Comparison of ENCODE assay signal across 7 mouse cellular contexts in genomic region chr2:164877376-164878215, GRCm38 (mm10). TPM values are rescaled to one million over a fixed set of nuclear protein-coding genes. Genes with fewer than 3 reads are reported as not detected.
DNase-seq lines count a peak whose midpoint lies in the region; ATAC-seq lines count a peak whose summit lies in the region.
"Not testable (repeated sequence)": the region's sequence is repeated elsewhere in the genome, so short reads cannot be mapped to it uniquely, and the experiment has no call there.

No protein-coding gene starts in this region.

- H3K9ac ChIP-seq in forebrain, embryonic 11.5 days (ENCODE audit: low read length); intestine, embryonic 15.5 days; limb, embryonic 13.5 days: not testable (repeated sequence)
- H3K9ac ChIP-seq in heart, embryonic 14.5 days (ENCODE audit: low read length), result peak overlapping the region; percentile 100; the same call in 1 of the 2 replicates
- 0 out of 2 replicates have a peak overlapping the region, but pooled peaks have one; percentile 99 for H3K9ac ChIP-seq in lung, embryonic 16.5 days (ENCODE audit: low read length)

- not testable (repeated sequence) for H3K9me3 ChIP-seq in forebrain, embryonic 11.5 days (ENCODE audit: control insufficient read depth, low read length); heart, embryonic 14.5 days (ENCODE audit: control insufficient read depth, low read length); intestine, embryonic 15.5 days; limb, embryonic 13.5 days; lung, embryonic 16.5 days (ENCODE audit: control insufficient read depth, low read length)

- not testable (repeated sequence) for H3K27me3 ChIP-seq in forebrain, embryonic 11.5 days (ENCODE audit: control insufficient read depth, insufficient read depth, low read length); heart, embryonic 14.5 days (ENCODE audit: control insufficient read depth, insufficient read depth, low read length); intestine, embryonic 15.5 days (replicated peaks); limb, embryonic 13.5 days; lung, embryonic 16.5 days (ENCODE audit: control insufficient read depth, insufficient read depth, low read depth, low read length)

- WGBS in forebrain, embryonic 11.5 days, result 78% methylated on average over 11 of the region's 11 CpGs
- WGBS in heart, embryonic 14.5 days, result 76% methylated on average over 11 of the region's 11 CpGs
- WGBS in intestine, embryonic 15.5 days, result 76% methylated on average over 11 of the region's 11 CpGs
- WGBS in limb, embryonic 13.5 days, result 76% methylated on average over 11 of the region's 11 CpGs
- WGBS in lung, embryonic 16.5 days, result 69% methylated on average over 11 of the region's 11 CpGs

- H3K4me3 ChIP-seq in forebrain, embryonic 11.5 days (ENCODE audit: low read depth, low read length), result peak overlapping the region; percentile 95
- peak overlapping the region in 1 of 2 experiments; percentile 95; a peak in 2 of 4 replicates for H3K4me3 ChIP-seq in heart, embryonic 14.5 days (ENCODE audit: control insufficient read depth in 1 of 2, insufficient read depth in 1 of 2, low read depth in 1 of 2, low read length in 2 of 2)
- H3K4me3 ChIP-seq in intestine, embryonic 15.5 days (replicated peaks), result 0 out of 2 replicates have a peak overlapping the region, but pooled peaks have one; percentile 91
- H3K4me3 ChIP-seq in limb, embryonic 13.5 days, result peak overlapping the region; percentile 90
- peak overlapping the region; percentile 79 for H3K4me3 ChIP-seq in lung, embryonic 16.5 days (ENCODE audit: low read length)

- H3K4me1 ChIP-seq in forebrain, embryonic 11.5 days (replicated peaks; ENCODE audit: control insufficient read depth, insufficient read depth, low read length), result not testable (repeated sequence)
- peaks cover 14 to 21% of the 10 kb centered on the region in 2 experiments for H3K4me1 ChIP-seq in heart, embryonic 14.5 days (ENCODE audit: control insufficient read depth in 2 of 2, insufficient read depth in 2 of 2, low read length in 2 of 2)
- peaks cover 25% of the 10 kb centered on the region for H3K4me1 ChIP-seq in intestine, embryonic 15.5 days (replicated peaks)
- H3K4me1 ChIP-seq in limb, embryonic 13.5 days, result peaks cover 24% of the 10 kb centered on the region
- H3K4me1 ChIP-seq in lung, embryonic 16.5 days (replicated peaks; ENCODE audit: control insufficient read depth, insufficient read depth, low read length), result peaks cover 22% of the 10 kb centered on the region

- not testable (repeated sequence) for ATAC-seq in forebrain, embryonic 11.5 days (replicated peaks; ENCODE audit: low FRiP score); heart, embryonic 14.5 days (ENCODE audit: insufficient number of reproducible peaks, insufficient read depth, low FRiP score, low read depth); intestine, embryonic 15.5 days; limb, embryonic 13.5 days (ENCODE audit: low FRiP score, low read depth); lung, embryonic 16.5 days (ENCODE audit: low read depth)

- H3K27ac ChIP-seq in forebrain, embryonic 11.5 days (ENCODE audit: low read depth, low read length); limb, embryonic 13.5 days: not testable (repeated sequence)
- peak overlapping the region; percentile 100; a peak in 3 of 4 replicates for H3K27ac ChIP-seq in heart, embryonic 14.5 days (replicated peaks in 1 of 2; ENCODE audit: control insufficient read depth in 1 of 2, insufficient read depth in 1 of 2, low read depth in 2 of 2, low read length in 2 of 2)
- peak overlapping the region; percentile 100; the same call in 1 of the 2 replicates for H3K27ac ChIP-seq in intestine, embryonic 15.5 days
- peak overlapping the region; percentile 99 for H3K27ac ChIP-seq in lung, embryonic 16.5 days (ENCODE audit: low read length)

- peak overlapping the region; percentile 92 for H3K4me2 ChIP-seq in forebrain, embryonic 11.5 days (ENCODE audit: low read depth, low read length, severe bottlenecking)
- peak overlapping the region; percentile 97 for H3K4me2 ChIP-seq in heart, embryonic 14.5 days (ENCODE audit: low read length)
- H3K4me2 ChIP-seq in intestine, embryonic 15.5 days (replicated peaks), result peak overlapping the region; percentile 83
- peak overlapping the region; percentile 95 for H3K4me2 ChIP-seq in limb, embryonic 13.5 days (replicated peaks)
- peak overlapping the region; percentile 62 for H3K4me2 ChIP-seq in lung, embryonic 16.5 days (ENCODE audit: low read depth, low read length)

- not testable (repeated sequence) for H3K36me3 ChIP-seq in forebrain, embryonic 11.5 days (ENCODE audit: control insufficient read depth, insufficient read depth, low read length); heart, embryonic 14.5 days (ENCODE audit: control insufficient read depth, insufficient read depth, low read length); intestine, embryonic 15.5 days; limb, embryonic 13.5 days; lung, embryonic 16.5 days (ENCODE audit: control insufficient read depth, insufficient read depth, low read length)

- peak; percentile 40 for DNase-seq in ZHBTc4 (ENCODE audit: low read depth, low spot score)
- not testable (repeated sequence) for DNase-seq in forebrain, embryonic 11.5 days (ENCODE audit: low spot score)
- peak; percentile 38 for DNase-seq in naive thymus-derived CD4-positive, alpha-beta T cell, adult 2 months (ENCODE audit: low read depth)

RNA-seq across cellular contexts. Expression of gene Pcif1, which starts 1.5 kb away (rescaled TPM):
- 81.9 and 84.5 TPM in 2 replicates for polyA plus RNA-seq in forebrain, embryonic 11.5 days (2014; fragmentation: Nextera tagmentation; extraction: Ambion mirVana)
- polyA plus RNA-seq in heart, embryonic 14.5 days (2014; fragmentation: Nextera tagmentation; extraction: Ambion mirVana), result 58.0 and 58.8 TPM in 2 replicates
- 63.6 and 65.5 TPM in 2 replicates for polyA plus RNA-seq in intestine, embryonic 15.5 days (2015; fragmentation: Nextera tagmentation; extraction: Ambion mirVana)
- 87.4 and 88.4 TPM in 2 replicates for polyA plus RNA-seq in limb, embryonic 13.5 days (2015; fragmentation: Nextera tagmentation; extraction: Ambion mirVana)
- polyA plus RNA-seq in lung, embryonic 16.5 days (2015; fragmentation: Nextera tagmentation; extraction: Ambion mirVana), result 75.3 and 75.8 TPM in 2 replicates

RNA-seq across cellular contexts. Expression of gene Pltp, which starts 20.1 kb away (rescaled TPM):
- polyA plus RNA-seq in forebrain, embryonic 11.5 days (2014; fragmentation: Nextera tagmentation; extraction: Ambion mirVana), result 43.2 and 50.1 TPM in 2 replicates
- 9.6 and 10.4 TPM in 2 replicates for polyA plus RNA-seq in heart, embryonic 14.5 days (2014; fragmentation: Nextera tagmentation; extraction: Ambion mirVana)
- 28.7 and 29.5 TPM in 2 replicates for polyA plus RNA-seq in intestine, embryonic 15.5 days (2015; fragmentation: Nextera tagmentation; extraction: Ambion mirVana)
- polyA plus RNA-seq in limb, embryonic 13.5 days (2015; fragmentation: Nextera tagmentation; extraction: Ambion mirVana), result 36.7 and 44.0 TPM in 2 replicates
- 193 and 203 TPM in 2 replicates for polyA plus RNA-seq in lung, embryonic 16.5 days (2015; fragmentation: Nextera tagmentation; extraction: Ambion mirVana)

RNA-seq across cellular contexts. Expression of gene Zfp335, which starts 34.0 kb away (rescaled TPM):
- polyA plus RNA-seq in forebrain, embryonic 11.5 days (2014; fragmentation: Nextera tagmentation; extraction: Ambion mirVana), result 18.0 TPM in 2 replicates
- polyA plus RNA-seq in heart, embryonic 14.5 days (2014; fragmentation: Nextera tagmentation; extraction: Ambion mirVana), result 6.8 and 6.9 TPM in 2 replicates
- polyA plus RNA-seq in intestine, embryonic 15.5 days (2015; fragmentation: Nextera tagmentation; extraction: Ambion mirVana), result 10.7 and 11.3 TPM in 2 replicates
- polyA plus RNA-seq in limb, embryonic 13.5 days (2015; fragmentation: Nextera tagmentation; extraction: Ambion mirVana), result 13.5 and 15.2 TPM in 2 replicates
- 14.3 and 14.6 TPM in 2 replicates for polyA plus RNA-seq in lung, embryonic 16.5 days (2015; fragmentation: Nextera tagmentation; extraction: Ambion mirVana)

RNA-seq across cellular contexts. Expression of gene Neurl2, which starts 44.3 kb away (rescaled TPM):
- 3.2 and 4.5 TPM in 2 replicates for polyA plus RNA-seq in forebrain, embryonic 11.5 days (2014; fragmentation: Nextera tagmentation; extraction: Ambion mirVana)
- 54.6 and 55.1 TPM in 2 replicates for polyA plus RNA-seq in heart, embryonic 14.5 days (2014; fragmentation: Nextera tagmentation; extraction: Ambion mirVana)
- polyA plus RNA-seq in intestine, embryonic 15.5 days (2015; fragmentation: Nextera tagmentation; extraction: Ambion mirVana), result 6.8 and 7.4 TPM in 2 replicates
- polyA plus RNA-seq in limb, embryonic 13.5 days (2015; fragmentation: Nextera tagmentation; extraction: Ambion mirVana), result 6.7 and 7.1 TPM in 2 replicates
- polyA plus RNA-seq in lung, embryonic 16.5 days (2015; fragmentation: Nextera tagmentation; extraction: Ambion mirVana), result 7.1 and 7.8 TPM in 2 replicates

RNA-seq across cellular contexts. Expression of gene Ctsa, which starts 44.9 kb away (rescaled TPM):
- polyA plus RNA-seq in forebrain, embryonic 11.5 days (2014; fragmentation: Nextera tagmentation; extraction: Ambion mirVana), result 82.4 and 83.3 TPM in 2 replicates
- polyA plus RNA-seq in heart, embryonic 14.5 days (2014; fragmentation: Nextera tagmentation; extraction: Ambion mirVana), result 178 TPM in 2 replicates
- 266 and 277 TPM in 2 replicates for polyA plus RNA-seq in intestine, embryonic 15.5 days (2015; fragmentation: Nextera tagmentation; extraction: Ambion mirVana)
- 131 and 135 TPM in 2 replicates for polyA plus RNA-seq in limb, embryonic 13.5 days (2015; fragmentation: Nextera tagmentation; extraction: Ambion mirVana)
- polyA plus RNA-seq in lung, embryonic 16.5 days (2015; fragmentation: Nextera tagmentation; extraction: Ambion mirVana), result 156 and 161 TPM in 2 replicates
